Mouse (Mus musculus): ENCODE results near the gene Cct7.

DNA sequence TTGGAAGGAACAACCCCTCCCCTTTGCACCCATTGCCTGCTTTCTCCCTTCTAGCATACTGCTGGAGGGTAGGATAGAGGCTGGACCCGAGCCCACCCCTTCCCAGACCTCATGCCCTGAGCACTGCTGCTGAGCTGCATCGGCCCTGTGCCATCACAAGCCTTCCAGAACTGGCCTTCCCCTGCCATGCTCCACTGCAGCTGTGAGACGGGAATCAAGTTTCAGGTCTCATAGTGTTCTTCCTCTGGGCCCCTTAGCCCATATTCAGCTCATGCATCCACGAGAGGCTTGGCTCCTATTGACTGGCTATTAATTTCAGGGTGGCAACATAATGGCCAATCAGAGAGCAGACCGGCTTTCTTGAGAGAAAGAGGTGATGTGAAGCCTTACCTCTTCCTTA is 6.0 kb upstream of the Cct7 start:
- TF ChIP-seq USF1 (IDR thresholded peaks at IDR 0.05; ENCODE audit: low read depth) (no peak), POLR2A (IDR thresholded peaks at IDR 0.05; ENCODE audit: insufficient read length, low read depth) (no peak), E2F4 (IDR thresholded peaks at IDR 0.05; ENCODE audit: insufficient read depth) (no peak)

All from myocyte (in vitro differentiated cells).